Mouse (Mus musculus) lung, postnatal 0 days (tissue): ENCODE data around the gene Lars2.

Source experiments
- CTCF ChIP-seq: IDR thresholded peaks from 2 replicates; pipeline ENCODE4 v1.5.1; 2016; ENCODE audit warnings: antibody characterized with exemption, mild to moderate bottlenecking
- EP300 ChIP-seq: IDR thresholded peaks from 2 replicates; pipeline ENCODE4 v1.6.1; 2016; ENCODE audit warnings: antibody characterized with exemption, mild to moderate bottlenecking, control low read depth

GRCm38 (mm10) chr9:123473377-123473776, 106.7 kb downstream of the Lars2 start:
- TF ChIP-seq CTCF (no peak), EP300 (no peak)
